Mouse (Mus musculus): ENCODE measurements around the gene 4930558K02Rik.

DNA sequence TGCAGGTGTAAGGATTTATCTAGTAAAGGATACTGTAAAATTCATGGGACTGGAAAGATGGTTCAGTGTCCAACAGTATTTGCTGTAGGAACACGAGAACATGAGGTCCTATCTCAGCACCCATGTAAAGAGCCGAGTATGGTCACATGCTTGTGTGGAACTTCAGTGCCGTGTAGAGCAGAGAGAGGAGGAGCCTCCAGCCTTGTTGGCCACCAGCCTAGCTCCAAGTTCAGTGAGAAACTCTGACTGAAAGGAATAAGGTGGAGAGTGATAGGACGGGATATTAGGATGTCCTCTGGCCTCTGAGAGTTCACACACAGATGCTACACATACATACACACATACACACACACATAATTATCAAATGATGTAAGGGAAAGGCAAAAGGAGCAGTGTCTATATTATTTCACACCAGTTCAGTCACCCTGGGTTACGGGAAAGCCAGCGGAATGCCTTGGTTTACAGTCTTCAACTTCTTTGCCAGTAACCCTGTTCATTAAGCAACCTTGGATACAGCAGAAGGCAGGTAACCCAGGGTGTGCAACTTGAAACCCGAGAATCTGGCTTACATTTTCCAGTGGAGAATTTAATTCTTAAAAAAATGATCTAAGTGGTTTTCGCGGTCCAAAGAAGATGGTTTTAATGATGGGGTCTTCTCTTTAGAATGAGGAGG lies 1.3 kb upstream of the 4930558K02Rik start:
- TF ChIP-seq CTCF (IDR thresholded peaks at IDR 0.05; ENCODE audit: extremely low read depth, insufficient read length, insufficient replicate concordance, low read depth, low read length), result no peak
- TF ChIP-seq POLR2A (IDR thresholded peaks at IDR 0.05; ENCODE audit: low read depth, low read length), result no peak

Data from small intestine, adult 2 months (tissue).